Mouse (Mus musculus): ENCODE data around the gene Tmem161b.

DNA sequence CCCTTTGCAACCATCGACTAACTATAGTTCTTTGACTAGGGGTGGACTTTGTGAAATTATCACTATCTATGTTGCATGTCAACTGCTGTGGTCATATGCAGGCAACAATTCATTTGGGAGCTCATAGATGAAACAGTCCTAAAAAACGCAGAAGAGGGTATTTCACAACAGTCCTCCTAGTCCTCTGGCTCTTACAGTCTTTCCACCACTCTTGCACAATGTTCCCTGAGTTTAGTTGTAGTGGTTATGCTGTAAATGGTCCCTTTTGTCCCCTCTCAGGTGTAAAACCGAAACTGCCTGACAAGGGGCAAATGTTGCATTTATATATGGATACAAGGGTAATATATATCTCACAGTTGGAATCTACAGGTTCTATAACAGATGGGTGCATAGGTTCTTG is 29.4 kb upstream of the Tmem161b start:
- TF ChIP-seq CEBPB (IDR thresholded peaks at IDR 0.05; ENCODE audit: low read depth) (no peak), CTCF (IDR thresholded peaks at IDR 0.05; ENCODE audit: control insufficient read depth, insufficient read depth, insufficient read length) (no peak), USF1 (IDR thresholded peaks at IDR 0.05; ENCODE audit: low read depth) (no peak), MYOD1 (IDR thresholded peaks at IDR 0.05; ENCODE audit: control insufficient read depth, insufficient read length, low read depth) (no peak)

All from C2C12 (cell line).